Mouse (Mus musculus): ENCODE data around the gene Itpkc. TPM values are rescaled to one million over a fixed set of nuclear protein-coding genes. Genes with fewer than 3 reads are reported as not detected.

Itpkc gene
- polyA plus RNA-seq, 1 experiment from 2014 or later = 2.3 TPM

DNA sequence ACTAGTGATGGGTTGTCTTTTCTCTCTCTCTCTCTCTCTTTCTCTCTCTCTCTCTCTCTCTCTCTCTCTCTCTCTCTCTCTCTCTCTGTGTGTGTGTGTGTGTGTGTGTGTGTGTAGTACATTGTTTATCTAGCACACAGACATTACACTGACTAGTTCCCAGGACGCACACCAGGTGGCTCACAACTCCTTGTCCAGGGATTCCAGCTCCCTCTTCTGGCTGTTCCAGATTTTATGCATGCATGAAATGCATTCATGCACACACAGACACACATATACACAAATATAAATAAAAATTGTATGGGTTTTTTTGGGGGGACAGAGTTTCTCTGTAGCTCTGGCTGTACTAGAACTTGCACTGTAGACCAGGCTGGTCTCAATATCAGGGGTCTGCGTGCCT lies 9.1 kb upstream of the Itpkc start:
- DNase-seq (ENCODE audit: low spot score) = no peak

DNA sequence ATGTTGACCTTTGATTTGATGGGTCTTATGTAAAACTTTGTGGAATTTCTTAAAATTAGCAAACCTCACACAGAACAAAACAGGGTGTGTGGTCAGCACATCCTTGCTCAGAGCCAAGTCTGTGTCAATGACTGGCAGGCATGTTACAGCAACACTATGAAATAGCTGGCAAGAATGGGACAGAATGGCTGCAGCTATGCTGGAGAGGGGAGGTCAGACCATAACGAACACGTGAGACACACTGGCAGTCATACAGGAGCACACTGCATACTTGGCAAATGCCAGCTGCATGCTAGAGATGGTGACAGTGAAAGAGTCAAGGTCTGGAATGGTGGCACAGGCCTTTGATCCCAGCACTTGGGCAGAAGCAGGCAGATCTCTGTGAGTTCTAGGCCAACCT lies 7.3 kb upstream of the Itpkc start:
- DNase-seq (ENCODE audit: low spot score) = no peak

- DNase-seq (ENCODE audit: low spot score) = no peak
Observed at GRCm38 (mm10) chr7:27233300-27233699, 4.8 kb upstream of the Itpkc start.

DNA sequence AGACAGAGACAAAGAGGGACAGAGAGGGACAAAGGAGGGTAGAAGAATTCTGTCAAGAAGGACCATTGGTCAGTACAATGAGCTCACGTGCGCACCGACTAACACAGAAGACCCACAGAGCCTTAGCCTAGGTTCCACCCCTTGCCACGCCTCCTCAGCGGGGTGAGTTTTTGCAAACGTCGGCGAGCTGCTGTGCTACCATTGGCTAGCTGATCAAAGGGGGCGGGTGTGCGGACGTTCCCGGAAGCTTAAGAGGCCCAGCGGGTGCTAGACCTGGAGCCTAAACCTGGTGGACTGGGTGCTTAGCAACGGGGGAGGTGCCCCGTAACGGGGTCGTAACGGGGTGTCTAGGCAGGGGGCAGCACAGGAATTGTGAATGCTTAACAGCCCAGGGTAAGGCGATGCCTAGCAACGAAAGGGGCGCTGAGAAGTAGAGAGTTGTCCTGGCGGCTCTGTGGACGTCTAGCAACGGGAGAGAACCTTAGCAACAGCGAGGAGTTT lies 4.4 kb upstream of the Itpkc start, which contains the start of gene Coq8b:
TSS of gene Coq8b (plus strand) at position 243 of the 501 bp plus-strand sequence.
- peak; percentile 97 for DNase-seq (ENCODE audit: low spot score)

DNA sequence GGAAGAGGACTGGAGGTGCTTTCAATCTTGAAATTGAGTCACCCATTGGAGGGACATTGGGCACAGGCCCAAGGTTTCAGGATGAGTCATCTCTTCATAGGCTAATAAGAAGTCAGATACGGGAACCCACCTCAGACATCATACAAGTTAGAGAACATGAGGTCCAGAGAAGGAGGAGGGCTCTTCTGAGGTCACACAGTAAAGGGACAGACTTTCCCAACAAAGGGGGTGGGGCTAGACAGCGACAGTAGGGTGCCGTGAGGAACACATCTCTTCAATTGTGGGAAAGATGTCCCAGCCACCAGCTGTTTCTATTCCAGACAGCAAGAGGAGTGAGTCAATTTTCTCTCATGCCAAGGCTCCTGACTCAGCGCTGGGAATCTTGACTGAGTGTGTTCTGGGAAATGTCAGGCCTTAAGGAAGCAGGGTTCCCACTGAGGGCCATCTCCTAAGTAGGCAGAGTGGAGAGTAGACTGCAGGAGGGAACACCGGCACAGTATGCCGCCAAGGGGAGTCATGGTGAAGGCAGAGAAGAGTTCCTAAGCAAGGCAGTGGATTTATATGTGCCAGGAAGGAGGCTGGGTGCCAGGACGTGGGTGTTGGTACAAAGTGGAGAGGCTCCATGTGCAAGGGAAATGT lies 3.4 kb upstream of the Itpkc start:
- DNase-seq (ENCODE audit: low spot score) = no peak

- DNase-seq (ENCODE audit: low spot score) = no peak
Observed at GRCm38 (mm10) chr7:27230781-27231180, 2.3 kb upstream of the Itpkc start.

GRCm38 (mm10) chr7:27228865-27229264 lies 404 bp upstream of the Itpkc start:
- DNase-seq (ENCODE audit: low spot score) = no peak

GRCm38 (mm10) chr7:27227676-27228075 lies 785 bp downstream of the Itpkc start:
- no peak for DNase-seq (ENCODE audit: low spot score)

GRCm38 (mm10) chr7:27227276-27227675 lies 1.2 kb downstream of the Itpkc start:
- DNase-seq (ENCODE audit: low spot score) = no peak

DNA sequence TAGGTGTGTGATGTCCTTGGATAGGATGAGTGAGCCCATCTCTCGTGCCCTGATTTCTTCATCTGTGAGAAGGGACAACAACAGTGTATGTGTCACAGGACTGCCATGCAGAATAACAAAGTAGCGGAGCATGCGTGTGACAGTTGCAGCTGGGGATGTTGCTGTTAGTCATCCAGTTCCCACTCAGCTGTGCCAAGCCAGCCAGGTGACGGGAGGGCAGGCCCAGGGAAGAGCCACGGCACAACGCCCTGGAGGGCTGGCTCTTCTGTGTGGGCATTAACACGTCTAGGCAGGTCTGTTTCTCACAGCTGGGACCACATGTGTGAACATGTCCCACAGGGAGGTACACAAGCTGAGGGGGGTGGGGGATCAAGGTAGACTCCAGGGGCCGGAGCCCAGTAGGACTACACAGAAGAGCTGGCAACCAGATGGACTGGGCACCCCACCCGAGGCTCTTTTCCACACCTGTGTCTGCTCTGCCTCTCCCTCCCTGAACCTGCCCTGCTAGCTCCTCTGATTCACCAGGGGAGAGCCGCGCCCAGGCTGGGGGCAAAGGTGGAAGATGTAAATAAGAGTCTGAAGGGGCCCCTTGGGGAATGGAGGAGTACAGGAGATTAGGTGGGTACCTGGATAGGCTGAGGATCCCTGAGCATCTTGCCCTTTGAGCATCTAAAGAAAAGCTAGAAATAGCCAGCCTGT lies 3.4 kb downstream of the Itpkc start:
- DNase-seq (ENCODE audit: low spot score) = no peak

GRCm38 (mm10) chr7:27222538-27222937 lies 5.9 kb downstream of the Itpkc start:
- no peak for DNase-seq (ENCODE audit: low spot score)

GRCm38 (mm10) chr7:27221939-27222338 lies 6.5 kb downstream of the Itpkc start:
- no peak for DNase-seq (ENCODE audit: low spot score)

- DNase-seq (ENCODE audit: low spot score) = no peak
Observed at GRCm38 (mm10) chr7:27219937-27220336, 8.5 kb downstream of the Itpkc start.

DNA sequence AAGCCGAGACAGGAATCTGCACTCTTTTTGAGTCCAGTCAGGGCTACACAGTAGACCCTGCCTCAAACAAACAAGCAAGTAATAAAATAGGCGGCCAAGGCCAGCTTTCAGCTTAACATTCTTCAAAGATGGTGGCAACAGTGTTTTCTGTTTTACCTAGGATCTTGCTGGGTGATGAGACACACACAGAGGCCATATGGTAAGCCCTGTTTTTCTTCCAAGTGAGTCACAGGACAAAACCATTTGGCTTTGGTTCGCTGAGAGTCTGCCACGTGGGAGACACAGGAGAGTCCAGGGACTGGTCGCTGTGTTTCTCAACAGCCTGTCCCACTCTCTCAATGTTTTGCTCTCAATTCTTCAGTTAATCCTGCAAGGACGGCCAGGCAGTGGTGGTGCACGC lies 9.9 kb downstream of the Itpkc start:
- no peak for DNase-seq (ENCODE audit: low spot score)

- DNase-seq (ENCODE audit: low spot score) = no peak
Observed at GRCm38 (mm10) chr7:27212626-27213025, 15.8 kb downstream of the Itpkc start.

- DNase-seq (ENCODE audit: low spot score) = no peak
Observed at GRCm38 (mm10) chr7:27203730-27204449, 24.6 kb downstream of the Itpkc start.

GRCm38 (mm10) chr7:27198779-27199178 lies 29.7 kb downstream of the Itpkc start:
- no peak for DNase-seq (ENCODE audit: low spot score)

GRCm38 (mm10) chr7:27198355-27198754 lies 30.1 kb downstream of the Itpkc start:
- DNase-seq (ENCODE audit: low spot score) = no peak

- DNase-seq (ENCODE audit: low spot score) = no peak
Observed at GRCm38 (mm10) chr7:27197634-27198033, 30.8 kb downstream of the Itpkc start.

- DNase-seq (ENCODE audit: low spot score) = no peak
Observed at GRCm38 (mm10) chr7:27197136-27197535, 31.3 kb downstream of the Itpkc start.

DNA sequence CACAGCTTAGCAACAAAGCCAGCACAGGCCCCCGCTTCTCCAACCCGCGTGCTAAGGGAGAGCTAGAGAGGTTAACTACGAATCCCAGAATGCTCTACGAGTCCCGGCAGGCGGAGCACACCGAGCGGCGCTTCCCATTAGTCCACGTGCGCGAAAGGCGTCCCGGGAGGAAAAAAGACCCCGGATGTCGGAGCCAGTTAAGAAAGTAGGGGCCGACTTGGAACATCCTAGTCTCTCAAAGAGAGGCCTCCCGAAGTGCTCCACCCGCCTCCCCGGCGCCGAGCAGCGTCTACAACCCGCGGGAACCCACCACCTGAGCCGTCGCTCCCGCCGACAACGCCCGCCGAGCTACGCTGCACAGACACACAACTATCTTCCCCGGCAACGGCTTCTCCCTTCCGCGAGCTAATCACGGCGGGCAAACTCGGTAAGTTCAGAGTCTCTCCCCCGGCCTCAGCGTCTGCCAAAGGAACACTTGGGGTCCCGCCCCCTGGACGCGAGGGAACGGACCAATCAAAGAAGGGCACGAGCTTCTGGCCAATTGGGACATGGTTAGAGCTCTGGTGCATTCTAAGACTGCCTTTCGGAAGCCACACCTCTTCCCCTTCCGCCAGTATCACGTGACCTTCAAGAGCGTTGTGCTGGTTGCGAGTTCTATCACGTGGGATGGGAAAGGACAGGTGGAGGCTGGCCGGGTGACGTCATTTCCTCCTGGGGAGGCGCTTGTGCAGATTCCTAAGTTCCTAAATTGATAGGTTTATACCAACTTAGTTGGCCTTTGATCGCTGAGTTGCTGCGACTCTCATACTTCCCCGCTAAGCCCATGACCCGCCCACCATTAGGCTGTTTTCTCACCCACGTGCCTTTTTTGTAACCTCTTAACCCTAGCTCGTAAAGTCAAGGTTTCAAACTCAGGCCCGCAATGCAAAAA lies 32.5 kb downstream of the Itpkc start, which contains the start of the genes BC024978 and Snrpa:
TSS of gene BC024978 (plus strand) at position 101 of the 931 bp plus-strand sequence.
TSS of gene Snrpa (minus strand) at position 591 of the 931 bp plus-strand sequence.
- peak; percentile 98 for DNase-seq (ENCODE audit: low spot score)
